Mouse (Mus musculus): ENCODE data around the gene 4921539E11Rik.

DNA sequence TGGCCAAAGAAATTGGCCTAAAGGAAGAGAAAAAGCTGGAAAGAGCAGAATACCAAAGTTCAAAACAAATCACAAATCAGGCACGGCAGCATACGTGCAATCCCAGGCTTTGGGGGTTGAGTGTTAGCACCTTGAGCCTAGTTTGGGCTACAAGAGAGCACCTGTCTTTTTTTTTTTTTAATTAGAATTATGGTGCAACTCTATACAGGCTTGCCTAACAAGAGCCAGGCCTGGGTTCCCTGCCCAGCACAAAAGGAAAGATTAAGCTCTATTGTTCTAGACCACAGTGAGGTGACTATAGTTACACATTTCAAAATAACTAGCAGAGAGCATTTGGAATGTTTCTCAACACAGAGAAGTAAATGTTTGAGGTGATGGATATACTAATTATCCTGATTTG lies 42.9 kb downstream of the 4921539E11Rik start:
- TF ChIP-seq POLR2A (IDR thresholded peaks at IDR 0.05; ENCODE audit: extremely low read depth, insufficient read depth, low read length): no peak
- no peak for TF ChIP-seq CTCF (IDR thresholded peaks at IDR 0.05; ENCODE audit: extremely low read depth, insufficient read depth, low read length)

All from cortical plate, adult 2 months (tissue).